Mouse (Mus musculus) thymus, postnatal 10 days (tissue): Measurements from ENCODE around the gene Col12a1.

Experiments used
- DNase-seq, 2 experiments: peaks; one replicate each; pipeline ENCODE4 v3.0.0; 2021; ENCODE audit warnings: low spot score in 2 of 2

Gene Col12a1

GRCm38 (mm10) chr9:79718481-79719370, at the start of gene Col12a1:
Gene Col12a1, minus strand, starts transcription at chr9:79718831.
- no peak for DNase-seq

GRCm38 (mm10) chr9:79766991-79767545, 48.4 kb upstream of the Col12a1 start:
- no peak for DNase-seq

DNA sequence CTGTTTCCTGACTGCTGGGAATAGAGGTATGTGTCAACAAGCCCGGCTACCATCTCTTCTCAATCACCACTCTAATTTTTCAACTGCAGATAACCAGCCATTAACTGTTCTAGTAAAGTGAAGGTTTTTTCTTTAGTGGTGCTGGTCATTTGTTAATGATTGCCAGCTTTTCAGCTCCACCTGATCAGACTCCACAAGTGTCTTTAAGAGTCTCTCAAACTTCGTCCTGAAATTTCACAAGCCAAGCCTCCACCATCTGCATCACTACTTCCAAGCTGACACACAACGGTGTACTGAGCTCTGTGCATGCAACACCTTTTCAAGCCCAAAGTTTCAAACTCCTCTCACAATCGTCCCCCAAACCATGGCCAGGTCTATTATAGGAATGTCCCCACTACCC, 46.7 kb upstream of the Col12a1 start:
- DNase-seq = no peak

- no peak for DNase-seq
These were observed 43.9 kb upstream of the Col12a1 start for GRCm38 (mm10) chr9:79762519-79762918.

DNA sequence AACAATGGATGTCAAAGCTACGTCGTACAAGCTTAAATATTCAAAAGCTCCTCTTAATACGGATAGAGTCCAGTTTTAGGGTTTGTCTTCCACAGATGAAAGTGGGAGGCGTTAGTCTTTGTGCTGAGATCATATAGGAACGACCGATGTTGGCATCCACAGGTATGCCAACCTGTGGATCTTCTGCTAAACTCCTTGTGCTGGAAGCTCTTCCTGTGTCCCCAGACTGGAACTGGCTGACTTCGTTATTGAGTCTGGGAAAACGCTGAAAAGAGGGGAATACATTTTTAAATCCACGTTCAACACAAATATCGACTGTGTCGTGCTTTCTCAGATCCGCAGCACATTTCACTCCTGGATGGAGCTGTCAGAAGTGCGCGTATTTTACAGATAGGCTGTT, 41.4 kb upstream of the Col12a1 start:
- peak in 1 of 2 experiments; percentile 4 for DNase-seq

DNA sequence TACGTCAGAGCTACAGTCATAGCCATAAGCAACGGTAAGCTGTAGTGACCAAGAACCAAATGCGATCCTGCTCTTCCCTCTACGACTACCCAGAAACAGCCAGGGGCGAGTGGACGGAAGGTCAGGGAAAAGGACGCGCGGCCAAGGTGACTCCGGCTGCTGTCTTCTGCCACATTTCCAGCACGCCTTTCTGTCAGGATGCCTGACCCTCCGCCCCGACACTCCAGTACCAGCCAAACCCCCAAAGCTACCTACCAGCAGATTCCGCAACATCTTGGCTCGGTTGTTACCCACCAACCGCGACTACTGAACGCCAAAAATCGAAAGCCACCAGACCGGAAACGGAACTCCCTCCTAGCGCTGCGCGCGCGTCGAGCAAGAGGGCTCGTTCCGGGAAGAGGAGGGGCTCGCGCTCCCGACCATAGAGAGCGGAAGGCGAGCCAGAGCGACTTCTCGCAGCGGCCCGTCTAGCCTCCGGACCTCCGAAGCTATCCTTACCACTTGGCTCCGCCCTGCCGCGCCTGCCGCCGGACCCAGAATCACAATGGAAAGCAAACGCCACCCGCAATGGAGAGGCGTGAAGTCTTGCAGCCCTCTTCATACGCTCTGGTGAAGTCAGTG, 40.9 kb upstream of the Col12a1 start, which contains the start of gene Cox7a2:
Gene Cox7a2 (minus strand): TSS at position 494 of the 621 bp plus-strand sequence.
- DNase-seq = peak; percentile 88 to 93

DNA sequence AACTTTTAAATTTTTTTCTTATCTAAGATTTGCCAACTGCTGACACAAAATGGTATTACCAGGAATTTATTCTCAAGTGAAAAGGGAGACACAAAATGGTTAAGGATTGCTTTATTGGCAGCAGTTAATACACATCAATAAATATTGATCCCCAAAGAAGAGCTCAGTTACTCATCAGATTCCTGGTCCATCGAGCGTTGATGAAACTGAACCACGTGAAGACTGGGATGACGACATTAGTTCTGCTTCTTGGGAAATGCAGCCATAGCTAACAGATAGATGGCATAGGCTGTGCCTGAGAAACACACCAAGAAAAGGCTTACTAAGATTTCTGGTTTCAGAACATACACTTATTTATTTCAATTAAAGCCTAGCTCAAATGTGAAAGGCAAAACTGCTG, 36.7 kb upstream of the Col12a1 start:
- no peak for DNase-seq

GRCm38 (mm10) chr9:79751846-79752245, 33.2 kb upstream of the Col12a1 start:
- no peak for DNase-seq

DNA sequence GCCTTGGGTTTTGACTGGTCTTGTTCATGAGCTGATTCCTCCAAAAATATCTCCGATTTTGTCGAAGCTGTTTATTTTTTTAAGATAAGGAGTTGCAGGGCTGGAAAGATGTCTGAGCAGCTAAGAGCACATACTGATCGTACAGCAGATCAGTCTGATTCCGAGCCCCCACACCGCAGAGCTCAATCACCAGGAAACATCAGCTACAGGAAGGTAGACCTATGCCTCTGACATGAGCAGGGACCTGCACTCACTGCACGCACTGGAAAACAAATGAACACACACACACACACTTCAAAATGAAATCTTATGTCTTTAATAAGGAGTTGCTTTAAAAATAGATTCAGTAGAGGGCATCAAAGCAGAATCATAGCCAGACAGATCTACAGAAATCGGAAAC, 32.1 kb upstream of the Col12a1 start:
- DNase-seq = no peak

GRCm38 (mm10) chr9:79745036-79745435, 26.4 kb upstream of the Col12a1 start:
- no peak for DNase-seq

DNA sequence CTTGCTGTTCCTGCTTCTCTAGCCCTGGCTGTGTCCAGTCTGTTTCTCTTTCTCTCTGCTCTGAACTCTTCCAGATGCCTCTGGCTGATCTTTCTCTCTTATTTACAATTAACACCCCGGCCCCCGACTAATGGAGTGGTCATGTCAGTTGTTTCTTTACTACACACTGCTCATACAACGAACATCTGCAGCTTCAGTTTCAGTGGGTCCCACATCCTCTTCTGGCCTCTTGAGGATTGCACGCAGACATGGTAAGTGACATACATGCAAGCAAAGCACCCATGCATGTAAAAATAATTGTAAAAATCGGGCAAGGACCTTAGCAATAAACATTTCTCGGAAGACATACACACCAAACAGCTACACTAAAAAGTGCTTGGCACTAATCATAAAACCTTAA, 17.0 kb upstream of the Col12a1 start:
- no peak for DNase-seq

DNA sequence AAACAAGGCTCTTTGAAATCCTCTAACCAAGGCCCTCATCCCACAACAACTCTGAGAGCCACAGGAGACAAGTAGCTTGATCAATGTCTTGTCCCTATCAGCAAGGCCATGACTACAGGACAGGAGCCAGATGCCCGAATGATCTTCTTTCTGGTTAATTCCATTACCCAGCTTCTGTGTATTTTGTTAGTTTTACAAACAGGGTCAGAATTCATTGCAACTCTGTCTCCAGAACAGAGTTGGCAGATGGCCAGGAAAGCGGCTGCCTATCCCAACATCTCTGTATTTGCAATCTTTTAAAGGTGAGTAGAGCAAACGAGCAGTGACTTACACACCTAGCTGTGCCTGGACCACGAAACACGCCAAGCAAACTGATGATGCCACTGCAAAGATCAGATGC, 11.7 kb upstream of the Col12a1 start:
- no peak for DNase-seq

GRCm38 (mm10) chr9:79723090-79723489, 4.5 kb upstream of the Col12a1 start:
- DNase-seq = peak in 1 of 2 experiments; percentile 19

- no peak for DNase-seq
These were observed 2.4 kb upstream of the Col12a1 start for GRCm38 (mm10) chr9:79721056-79721455.

DNA sequence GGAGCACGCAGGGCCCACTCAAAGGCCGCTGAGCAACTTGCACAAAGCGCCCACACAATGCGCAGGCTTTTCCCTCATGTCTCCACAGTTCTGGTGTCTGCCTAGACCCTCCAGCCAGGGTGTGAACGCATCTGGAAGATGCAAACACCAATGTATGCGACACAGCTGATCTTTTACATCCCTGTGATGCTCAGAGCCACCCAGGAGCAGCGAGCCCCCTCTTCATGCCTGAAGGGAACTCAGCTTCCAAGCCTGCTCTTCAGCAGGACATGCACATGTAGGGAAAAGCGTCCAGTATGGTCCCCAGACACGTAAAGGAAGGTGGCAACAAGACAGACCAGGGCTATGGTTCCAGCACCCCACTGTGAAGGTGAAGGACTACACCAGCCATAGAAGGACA, 1.5 kb upstream of the Col12a1 start:
- no peak for DNase-seq

GRCm38 (mm10) chr9:79719451-79719850, 820 bp upstream of the Col12a1 start:
- no peak for DNase-seq

DNA sequence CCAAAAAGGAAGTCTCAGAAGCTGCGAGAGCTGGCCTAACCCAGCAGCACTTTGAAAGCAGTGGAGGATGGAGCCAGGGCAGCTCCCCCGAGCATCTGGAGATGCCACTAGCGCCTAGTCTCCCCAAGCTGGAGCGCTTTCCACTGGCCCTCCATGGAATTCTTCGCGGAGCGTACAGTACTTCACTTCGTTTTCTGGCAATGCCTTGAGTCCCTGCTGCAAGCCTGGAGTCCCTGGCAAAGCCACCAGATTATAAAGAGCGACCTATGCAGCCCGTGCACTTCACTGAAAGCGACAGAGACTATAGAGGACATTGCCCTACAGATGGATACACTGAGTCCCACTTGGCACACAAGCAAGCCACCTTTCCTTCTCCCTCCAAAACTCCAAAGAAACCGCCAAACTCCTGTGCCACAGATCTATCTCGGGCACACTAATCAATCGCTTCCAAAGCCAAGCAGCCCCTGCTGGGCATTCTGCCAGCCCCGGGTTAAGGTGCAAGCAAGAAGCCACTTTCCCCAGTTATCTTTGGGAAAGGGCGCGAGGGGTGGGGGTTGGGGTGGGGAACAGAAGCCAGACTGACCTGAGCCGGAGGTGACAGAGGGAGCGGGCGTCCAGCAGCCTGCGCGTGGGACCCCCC, 675 bp downstream of the Col12a1 start:
- DNase-seq = no peak

DNA sequence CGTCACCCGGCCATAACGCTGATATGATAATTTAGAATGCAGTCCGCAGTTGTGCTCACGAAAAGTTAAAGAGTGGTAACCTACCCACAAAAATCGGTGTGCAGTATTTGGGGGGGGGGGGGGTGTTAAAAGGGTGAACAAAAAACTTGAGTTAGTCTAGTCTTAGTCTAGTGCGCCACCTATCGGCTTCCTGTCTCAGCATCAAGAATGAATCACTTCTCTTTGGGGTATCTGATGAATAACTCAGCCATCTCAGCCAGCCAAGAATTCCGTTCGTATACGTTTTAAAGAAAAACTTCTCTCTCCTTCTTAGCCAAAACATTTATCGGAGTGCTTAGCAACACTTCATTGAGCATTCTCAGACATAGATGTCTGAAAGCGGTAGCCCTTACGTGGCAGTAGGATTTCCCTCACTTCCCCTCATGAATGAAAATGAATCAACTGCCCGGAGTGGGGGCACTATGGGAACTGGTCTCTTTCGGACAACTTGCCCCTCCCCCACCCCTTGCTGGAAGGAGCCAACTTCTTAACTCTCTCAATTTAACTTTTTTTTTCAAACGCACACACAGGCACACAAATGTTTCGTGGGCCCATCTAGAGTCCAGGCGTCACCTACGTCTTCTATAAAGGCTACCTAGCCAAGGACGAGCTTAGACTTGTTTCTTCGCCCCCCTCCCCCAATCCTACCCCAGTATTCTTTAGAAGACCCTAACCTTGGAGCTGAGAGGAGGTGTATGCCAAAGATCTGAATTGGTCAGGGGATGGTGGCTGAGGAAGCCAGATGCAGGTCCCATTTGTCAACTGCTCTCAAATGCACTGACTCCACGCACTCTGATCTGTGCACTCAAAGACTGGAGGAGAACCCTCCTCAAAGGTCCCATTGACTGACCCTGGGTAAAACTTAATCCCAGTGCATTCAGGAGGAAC, 1.5 kb downstream of the Col12a1 start:
- DNase-seq = peak; percentile 6 to 29

GRCm38 (mm10) chr9:79716496-79716895, 2.1 kb downstream of the Col12a1 start:
- DNase-seq = no peak

GRCm38 (mm10) chr9:79714471-79715045, 4.1 kb downstream of the Col12a1 start:
- no peak for DNase-seq
